Mouse (Mus musculus): ENCODE measurements around the gene Hipk2. TPM values are rescaled to one million over a fixed set of nuclear protein-coding genes. Genes with fewer than 3 reads are reported as not detected.
A peak's percentile ranks its signal among the peaks of the same experiment; 100 is the strongest.

Gene Hipk2
- polyA plus RNA-seq, 1 experiment from 2014 or later, result 28.0 TPM

GRCm38 (mm10) chr6:38885132-38885531 lies 9.2 kb upstream of the Hipk2 start:
- Histone ChIP-seq H3K36me3 (ENCODE audit: insufficient read depth, low read length) (no peaks in the 10 kb centered on the region), H3K27ac (ENCODE audit: low read length) (no peak overlapping the region), H3K4me2 (replicated peaks; ENCODE audit: low read depth, low read length) (no peak overlapping the region), H3K9ac (replicated peaks; ENCODE audit: low read length) (no peak overlapping the region), H3K4me1 (ENCODE audit: insufficient read depth, low read length) (peaks cover 3% of the 10 kb centered on the region; the same call in 1 of the 2 replicates), H3K9me3 (ENCODE audit: low read length) (no peaks in the 10 kb centered on the region), H3K4me3 (ENCODE audit: low read length) (no peak overlapping the region), H3K27me3 (ENCODE audit: insufficient read depth, low read length) (no peaks in the 10 kb centered on the region)
- 60% methylated on average over 1 of the region's 1 CpGs for WGBS
- no peak for ATAC-seq (ENCODE audit: low FRiP score, low TSS enrichment)

- H3K4me2 ChIP-seq (replicated peaks; ENCODE audit: low read depth, low read length), result no peak overlapping the region
- H3K36me3 ChIP-seq (ENCODE audit: insufficient read depth, low read length), result no peaks in the 10 kb centered on the region
- ATAC-seq (ENCODE audit: low FRiP score, low TSS enrichment), result no peak
- 74% methylated on average over 3 of the region's 3 CpGs for WGBS
- no peak overlapping the region for H3K4me3 ChIP-seq (ENCODE audit: low read length)
- H3K4me1 ChIP-seq (ENCODE audit: insufficient read depth, low read length), result peaks cover 3% of the 10 kb centered on the region; the same call in 1 of the 2 replicates
- no peaks in the 10 kb centered on the region for H3K27me3 ChIP-seq (ENCODE audit: insufficient read depth, low read length)
- H3K9me3 ChIP-seq (ENCODE audit: low read length), result no peaks in the 10 kb centered on the region
- no peak overlapping the region for H3K27ac ChIP-seq (ENCODE audit: low read length)
- H3K9ac ChIP-seq (replicated peaks; ENCODE audit: low read length), result no peak overlapping the region
These were observed 8.5 kb upstream of the Hipk2 start for GRCm38 (mm10) chr6:38884482-38884881.

GRCm38 (mm10) chr6:38882728-38883171 lies 6.8 kb upstream of the Hipk2 start:
- WGBS, result 58% methylated on average over 6 of the region's 6 CpGs
- ATAC-seq (ENCODE audit: low FRiP score, low TSS enrichment), result no peak
- Histone ChIP-seq H3K4me1 (ENCODE audit: insufficient read depth, low read length) (peaks cover 3% of the 10 kb centered on the region; the same call in 1 of the 2 replicates), H3K4me3 (ENCODE audit: low read length) (no peak overlapping the region), H3K9ac (replicated peaks; ENCODE audit: low read length) (0 out of 2 replicates have a peak overlapping the region, but pooled peaks have one; percentile 16), H3K27me3 (ENCODE audit: insufficient read depth, low read length) (no peaks in the 10 kb centered on the region), H3K4me2 (replicated peaks; ENCODE audit: low read depth, low read length) (no peak overlapping the region), H3K36me3 (ENCODE audit: insufficient read depth, low read length) (no peaks in the 10 kb centered on the region), H3K27ac (ENCODE audit: low read length) (no peak overlapping the region), H3K9me3 (ENCODE audit: low read length) (no peaks in the 10 kb centered on the region)

- Histone ChIP-seq H3K9me3 (ENCODE audit: low read length) (no peaks in the 10 kb centered on the region), H3K4me2 (replicated peaks; ENCODE audit: low read depth, low read length) (no peak overlapping the region), H3K4me3 (ENCODE audit: low read length) (no peak overlapping the region), H3K9ac (replicated peaks; ENCODE audit: low read length) (no peak overlapping the region), H3K27me3 (ENCODE audit: insufficient read depth, low read length) (no peaks in the 10 kb centered on the region), H3K27ac (ENCODE audit: low read length) (no peak overlapping the region), H3K4me1 (ENCODE audit: insufficient read depth, low read length) (peaks cover 7% of the 10 kb centered on the region), H3K36me3 (ENCODE audit: insufficient read depth, low read length) (no peaks in the 10 kb centered on the region)
- ATAC-seq (ENCODE audit: low FRiP score, low TSS enrichment), result no peak
- WGBS, result 63% methylated on average over 6 of the region's 6 CpGs
These were observed 6.0 kb upstream of the Hipk2 start for GRCm38 (mm10) chr6:38881975-38882374.

- no peak overlapping the region for H3K27ac ChIP-seq (ENCODE audit: low read length)
- H3K27me3 ChIP-seq (ENCODE audit: insufficient read depth, low read length), result no peaks in the 10 kb centered on the region
- no peak for ATAC-seq (ENCODE audit: low FRiP score, low TSS enrichment)
- no peaks in the 10 kb centered on the region for H3K36me3 ChIP-seq (ENCODE audit: insufficient read depth, low read length)
- peaks cover 7% of the 10 kb centered on the region for H3K4me1 ChIP-seq (ENCODE audit: insufficient read depth, low read length)
- H3K9me3 ChIP-seq (ENCODE audit: low read length), result no peaks in the 10 kb centered on the region
- H3K4me2 ChIP-seq (replicated peaks; ENCODE audit: low read depth, low read length), result no peak overlapping the region
- 67% methylated on average over 2 of the region's 2 CpGs for WGBS
- H3K4me3 ChIP-seq (ENCODE audit: low read length), result no peak overlapping the region
- no peak overlapping the region for H3K9ac ChIP-seq (replicated peaks; ENCODE audit: low read length)
These were observed 5.5 kb upstream of the Hipk2 start for GRCm38 (mm10) chr6:38881468-38881867.

- Histone ChIP-seq H3K4me2 (replicated peaks; ENCODE audit: low read depth, low read length) (no peak overlapping the region), H3K27ac (ENCODE audit: low read length) (no peak overlapping the region), H3K36me3 (ENCODE audit: insufficient read depth, low read length) (no peaks in the 10 kb centered on the region), H3K4me3 (ENCODE audit: low read length) (no peak overlapping the region), H3K9me3 (ENCODE audit: low read length) (no peaks in the 10 kb centered on the region), H3K27me3 (ENCODE audit: insufficient read depth, low read length) (no peaks in the 10 kb centered on the region), H3K9ac (replicated peaks; ENCODE audit: low read length) (no peak overlapping the region), H3K4me1 (ENCODE audit: insufficient read depth, low read length) (peaks cover 15% of the 10 kb centered on the region)
- 92% methylated on average over 2 of the region's 2 CpGs for WGBS
- no peak for ATAC-seq (ENCODE audit: low FRiP score, low TSS enrichment)
These were observed 1.7 kb upstream of the Hipk2 start for GRCm38 (mm10) chr6:38877674-38878073.

GRCm38 (mm10) chr6:38875258-38876070 lies 501 bp downstream of the Hipk2 start, which contains the start of gene Tbxas1:
TSS of gene Tbxas1 (plus strand) at chr6:38875404.
- no peaks in the 10 kb centered on the region for H3K9me3 ChIP-seq (ENCODE audit: low read length)
- no peaks in the 10 kb centered on the region for H3K27me3 ChIP-seq (ENCODE audit: insufficient read depth, low read length)
- peak within 1 kb of the TSS; percentile 99 for H3K9ac ChIP-seq (replicated peaks; ENCODE audit: low read length)
- WGBS, result under 1% methylated on average over 57 of the region's 77 CpGs
- peak within 1 kb of the TSS; percentile 98 for H3K4me3 ChIP-seq (ENCODE audit: low read length)
- peak; percentile 75 for ATAC-seq (ENCODE audit: low FRiP score, low TSS enrichment)
- peak within 1 kb of the TSS; percentile 91 for H3K27ac ChIP-seq (ENCODE audit: low read length)
- H3K4me1 ChIP-seq (ENCODE audit: insufficient read depth, low read length), result peaks cover 29% of the 10 kb centered on the region
- H3K36me3 ChIP-seq (ENCODE audit: insufficient read depth, low read length), result no peaks in the 10 kb centered on the region
- peak within 1 kb of the TSS; percentile 69 for H3K4me2 ChIP-seq (replicated peaks; ENCODE audit: low read depth, low read length)

GRCm38 (mm10) chr6:38874565-38875257 lies 1.3 kb downstream of the Hipk2 start:
- WGBS, result under 1% methylated on average over 23 of the region's 23 CpGs
- Histone ChIP-seq H3K4me2 (replicated peaks; ENCODE audit: low read depth, low read length) (peak overlapping the region; percentile 69), H3K9me3 (ENCODE audit: low read length) (no peaks in the 10 kb centered on the region), H3K4me1 (ENCODE audit: insufficient read depth, low read length) (peaks cover 34% of the 10 kb centered on the region), H3K27me3 (ENCODE audit: insufficient read depth, low read length) (no peaks in the 10 kb centered on the region), H3K9ac (replicated peaks; ENCODE audit: low read length) (peak overlapping the region; percentile 99), H3K27ac (ENCODE audit: low read length) (peak overlapping the region; percentile 91), H3K4me3 (ENCODE audit: low read length) (peak overlapping the region; percentile 98), H3K36me3 (ENCODE audit: insufficient read depth, low read length) (no peaks in the 10 kb centered on the region)
- ATAC-seq (ENCODE audit: low FRiP score, low TSS enrichment), result no peak

GRCm38 (mm10) chr6:38874035-38874434 lies 1.9 kb downstream of the Hipk2 start:
- Histone ChIP-seq H3K36me3 (ENCODE audit: insufficient read depth, low read length) (no peaks in the 10 kb centered on the region), H3K4me3 (ENCODE audit: low read length) (peak overlapping the region; percentile 98), H3K4me1 (ENCODE audit: insufficient read depth, low read length) (peaks cover 36% of the 10 kb centered on the region), H3K9ac (replicated peaks; ENCODE audit: low read length) (peak overlapping the region; percentile 99), H3K4me2 (replicated peaks; ENCODE audit: low read depth, low read length) (peak overlapping the region; percentile 69), H3K27ac (ENCODE audit: low read length) (peak overlapping the region; percentile 27; the same call in 1 of the 2 replicates), H3K9me3 (ENCODE audit: low read length) (no peaks in the 10 kb centered on the region), H3K27me3 (ENCODE audit: insufficient read depth, low read length) (no peaks in the 10 kb centered on the region)
- ATAC-seq (ENCODE audit: low FRiP score, low TSS enrichment), result no peak
- WGBS, result 8% methylated on average over 8 of the region's 8 CpGs

Data from kidney, embryonic 16.5 days (tissue).